Mouse (Mus musculus): ENCODE data around the gene Zfp111. TPM values are rescaled to one million over a fixed set of nuclear protein-coding genes. Genes with fewer than 3 reads are reported as not detected.

The Zfp111 gene
- polyA plus RNA-seq, 1 experiment from 2014 or later: 5.6 TPM

DNA sequence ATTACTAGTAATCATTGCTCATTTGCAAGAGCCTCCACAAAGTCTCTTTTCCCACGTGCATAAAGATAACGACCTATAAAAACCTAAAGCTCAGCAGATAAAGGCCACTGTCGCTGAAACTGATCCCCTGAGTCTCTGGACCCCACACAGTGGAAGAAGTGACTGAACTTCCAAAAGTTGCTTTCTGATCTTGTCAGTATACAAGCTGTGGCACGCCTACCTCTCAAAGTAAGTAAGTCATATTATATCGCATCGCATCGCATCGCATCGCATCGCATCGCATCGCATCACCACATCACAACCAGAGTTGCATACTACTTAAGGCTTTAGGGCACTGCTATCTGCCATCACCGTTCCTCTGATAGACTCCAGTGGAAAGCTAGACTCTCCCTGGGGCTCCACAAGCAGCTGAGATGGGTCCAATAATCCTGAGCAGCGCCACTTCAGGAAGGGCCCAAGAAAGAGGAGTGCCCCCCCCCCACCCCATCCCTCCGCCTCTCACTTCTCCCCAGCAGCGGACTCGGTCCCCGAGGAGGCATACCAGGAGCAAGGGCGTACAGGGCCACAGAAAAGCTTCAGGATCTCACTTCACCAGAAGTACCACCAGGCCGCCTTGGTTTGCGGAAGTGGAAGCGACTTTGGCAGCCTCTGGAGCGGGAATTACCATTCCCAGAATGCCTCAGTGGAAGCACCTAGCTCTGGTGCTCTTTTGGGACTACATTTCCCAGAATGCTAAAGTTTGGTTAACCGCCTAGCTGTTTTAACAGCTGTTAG, 3.6 kb downstream of the Zfp111 start:
- peak overlapping the region; percentile 76 for H3K4me2 ChIP-seq (ENCODE audit: low read depth, low read length)
- H3K9me3 ChIP-seq (replicated peaks; ENCODE audit: control insufficient read depth, low read length): no peaks in the 10 kb centered on the region
- 9% methylated on average over 24 of the region's 24 CpGs for WGBS
- peak overlapping the region; percentile 64 for H3K4me3 ChIP-seq (ENCODE audit: low read length)
- ATAC-seq (replicated peaks; ENCODE audit: extremely low read depth, insufficient read depth, low FRiP score): peak; percentile 87
- H3K9ac ChIP-seq (ENCODE audit: low read length): peak overlapping the region; percentile 85
- peaks cover 4% of the 10 kb centered on the region for H3K4me1 ChIP-seq (ENCODE audit: control insufficient read depth, insufficient read depth, low read length)
- peak overlapping the region; percentile 64 for H3K27ac ChIP-seq (ENCODE audit: low read length)
- peaks cover 12% of the 10 kb centered on the region; the same call in 1 of the 2 replicates for H3K36me3 ChIP-seq (ENCODE audit: control insufficient read depth, insufficient read depth)
- no peaks in the 10 kb centered on the region for H3K27me3 ChIP-seq (ENCODE audit: control insufficient read depth, insufficient read depth, low read length)

DNA sequence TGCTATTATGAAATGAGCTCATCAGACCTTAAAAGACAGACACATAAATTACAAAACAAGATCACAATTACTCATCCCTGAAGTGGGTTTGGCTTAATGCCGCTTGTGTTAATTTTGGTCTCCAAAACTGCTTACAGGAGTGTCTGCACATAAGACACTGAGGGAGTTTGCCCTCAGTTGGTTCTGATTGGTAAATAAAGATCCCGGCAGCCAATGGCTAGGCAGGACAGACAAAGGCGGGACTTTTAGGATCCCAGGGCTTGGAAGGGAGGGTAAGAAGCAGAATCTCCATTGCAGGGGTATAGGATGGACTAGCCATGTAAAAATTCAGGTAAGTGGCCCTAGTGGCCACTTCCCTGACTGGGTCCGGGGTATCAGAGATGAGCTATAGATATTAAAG, 14.3 kb downstream of the Zfp111 start:
- no peaks in the 10 kb centered on the region for H3K27me3 ChIP-seq (ENCODE audit: control insufficient read depth, insufficient read depth, low read length)
- WGBS: 93% methylated on average over 4 of the region's 4 CpGs
- H3K4me2 ChIP-seq (ENCODE audit: low read depth, low read length): no peak overlapping the region
- no peak for ATAC-seq (replicated peaks; ENCODE audit: extremely low read depth, insufficient read depth, low FRiP score)
- H3K27ac ChIP-seq (ENCODE audit: low read length): no peak overlapping the region
- peaks cover 61% of the 10 kb centered on the region for H3K36me3 ChIP-seq (ENCODE audit: control insufficient read depth, insufficient read depth)
- H3K9me3 ChIP-seq (replicated peaks; ENCODE audit: control insufficient read depth, low read length): peaks cover 14% of the 10 kb centered on the region
- H3K9ac ChIP-seq (ENCODE audit: low read length): no peak overlapping the region
- no peak overlapping the region for H3K4me3 ChIP-seq (ENCODE audit: low read length)
- H3K4me1 ChIP-seq (ENCODE audit: control insufficient read depth, insufficient read depth, low read length): no peaks in the 10 kb centered on the region

DNA sequence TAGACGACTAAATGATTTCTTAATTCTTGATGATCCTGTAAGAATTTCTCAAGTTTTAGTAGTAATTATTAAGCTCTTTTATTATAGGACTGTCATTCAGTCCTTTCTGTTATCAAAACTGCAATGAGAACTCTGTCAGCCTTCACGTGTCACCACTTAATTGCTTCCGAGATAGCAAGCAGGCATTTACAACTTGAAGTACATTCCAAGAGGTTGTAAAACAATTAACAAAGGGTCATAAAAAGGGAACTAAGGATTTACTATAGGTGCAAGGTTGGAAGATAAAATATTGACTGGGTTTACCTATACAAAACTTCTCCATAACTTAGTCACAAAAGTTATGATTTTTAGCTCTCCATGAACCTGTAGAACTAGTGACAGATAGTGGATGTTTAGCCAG, 18.1 kb downstream of the Zfp111 start:
- WGBS: 80% methylated on average over 3 of the region's 3 CpGs

DNA sequence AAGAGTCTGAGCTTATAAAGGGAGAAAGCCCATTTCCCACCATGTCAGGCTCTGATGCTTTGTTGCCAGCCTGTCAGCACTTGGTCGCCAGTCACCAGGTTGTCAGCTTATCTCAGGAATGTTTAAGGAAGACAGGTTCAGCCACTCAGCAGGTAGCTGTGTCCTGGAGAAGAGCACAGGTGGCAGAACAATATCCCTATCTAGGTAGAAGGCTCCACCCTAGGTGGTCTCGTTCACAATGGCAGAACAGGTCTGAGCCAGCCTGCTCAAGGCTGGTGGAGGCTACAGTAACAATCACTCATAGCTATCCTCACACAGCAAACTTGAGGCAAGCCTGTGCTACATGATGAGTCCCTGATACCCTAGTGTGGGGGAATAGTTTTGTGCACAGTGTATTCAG, 19.9 kb downstream of the Zfp111 start:
- H3K4me2 ChIP-seq (ENCODE audit: low read depth, low read length): no peak overlapping the region
- no peaks in the 10 kb centered on the region for H3K27me3 ChIP-seq (ENCODE audit: control insufficient read depth, insufficient read depth, low read length)
- H3K9ac ChIP-seq (ENCODE audit: low read length): no peak overlapping the region
- H3K4me1 ChIP-seq (ENCODE audit: control insufficient read depth, insufficient read depth, low read length): no peaks in the 10 kb centered on the region
- peaks cover 3% of the 10 kb centered on the region; the same call in 1 of the 2 replicates for H3K9me3 ChIP-seq (replicated peaks; ENCODE audit: control insufficient read depth, low read length)
- H3K36me3 ChIP-seq (ENCODE audit: control insufficient read depth, insufficient read depth): peaks cover 17% of the 10 kb centered on the region
- 47% methylated on average over 2 of the region's 2 CpGs for WGBS
- no peak for ATAC-seq (replicated peaks; ENCODE audit: extremely low read depth, insufficient read depth, low FRiP score)
- H3K27ac ChIP-seq (ENCODE audit: low read length): no peak overlapping the region
- H3K4me3 ChIP-seq (ENCODE audit: low read length): no peak overlapping the region

More for the DNA sequence above, 18.1 kb downstream of the Zfp111 start:
- Histone ChIP-seq H3K4me3 (ENCODE audit: low read length) (no peak overlapping the region), H3K4me1 (ENCODE audit: control insufficient read depth, insufficient read depth, low read length) (no peaks in the 10 kb centered on the region), H3K27ac (ENCODE audit: low read length) (no peak overlapping the region), H3K4me2 (ENCODE audit: low read depth, low read length) (no peak overlapping the region), H3K36me3 (ENCODE audit: control insufficient read depth, insufficient read depth) (peaks cover 29% of the 10 kb centered on the region), H3K27me3 (ENCODE audit: control insufficient read depth, insufficient read depth, low read length) (no peaks in the 10 kb centered on the region), H3K9ac (ENCODE audit: low read length) (no peak overlapping the region), H3K9me3 (replicated peaks; ENCODE audit: control insufficient read depth, low read length) (peaks cover 6% of the 10 kb centered on the region)
- no peak for ATAC-seq (replicated peaks; ENCODE audit: extremely low read depth, insufficient read depth, low FRiP score)

DNA sequence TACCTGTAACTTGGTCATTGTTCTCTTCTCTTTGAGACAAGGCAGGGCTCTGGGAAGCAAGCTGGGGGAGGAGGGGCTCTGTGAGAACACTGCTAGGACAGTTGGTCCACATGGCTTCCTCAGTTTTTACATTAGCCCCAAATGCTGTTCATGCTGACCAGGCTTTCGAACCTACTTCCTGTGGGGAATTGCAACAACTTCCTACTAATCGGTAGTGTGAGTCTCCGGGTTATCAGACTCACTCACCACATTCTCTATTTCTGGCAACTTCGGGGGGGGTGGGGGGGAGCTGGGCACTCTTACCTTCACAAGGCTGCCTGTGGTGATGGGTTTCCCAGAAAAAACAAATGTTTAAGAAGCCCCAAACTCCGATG, 21.7 kb downstream of the Zfp111 start:
- ATAC-seq (replicated peaks; ENCODE audit: extremely low read depth, insufficient read depth, low FRiP score): no peak
- 25% methylated on average over 5 of the region's 5 CpGs for WGBS
- H3K4me2 ChIP-seq (ENCODE audit: low read depth, low read length): no peak overlapping the region
- H3K4me3 ChIP-seq (ENCODE audit: low read length): no peak overlapping the region
- H3K9ac ChIP-seq (ENCODE audit: low read length): no peak overlapping the region
- no peak overlapping the region for H3K27ac ChIP-seq (ENCODE audit: low read length)
- peaks cover 3% of the 10 kb centered on the region; the same call in 1 of the 2 replicates for H3K9me3 ChIP-seq (replicated peaks; ENCODE audit: control insufficient read depth, low read length)
- H3K36me3 ChIP-seq (ENCODE audit: control insufficient read depth, insufficient read depth): peaks cover 13% of the 10 kb centered on the region
- H3K27me3 ChIP-seq (ENCODE audit: control insufficient read depth, insufficient read depth, low read length): no peaks in the 10 kb centered on the region
- H3K4me1 ChIP-seq (ENCODE audit: control insufficient read depth, insufficient read depth, low read length): no peaks in the 10 kb centered on the region

DNA sequence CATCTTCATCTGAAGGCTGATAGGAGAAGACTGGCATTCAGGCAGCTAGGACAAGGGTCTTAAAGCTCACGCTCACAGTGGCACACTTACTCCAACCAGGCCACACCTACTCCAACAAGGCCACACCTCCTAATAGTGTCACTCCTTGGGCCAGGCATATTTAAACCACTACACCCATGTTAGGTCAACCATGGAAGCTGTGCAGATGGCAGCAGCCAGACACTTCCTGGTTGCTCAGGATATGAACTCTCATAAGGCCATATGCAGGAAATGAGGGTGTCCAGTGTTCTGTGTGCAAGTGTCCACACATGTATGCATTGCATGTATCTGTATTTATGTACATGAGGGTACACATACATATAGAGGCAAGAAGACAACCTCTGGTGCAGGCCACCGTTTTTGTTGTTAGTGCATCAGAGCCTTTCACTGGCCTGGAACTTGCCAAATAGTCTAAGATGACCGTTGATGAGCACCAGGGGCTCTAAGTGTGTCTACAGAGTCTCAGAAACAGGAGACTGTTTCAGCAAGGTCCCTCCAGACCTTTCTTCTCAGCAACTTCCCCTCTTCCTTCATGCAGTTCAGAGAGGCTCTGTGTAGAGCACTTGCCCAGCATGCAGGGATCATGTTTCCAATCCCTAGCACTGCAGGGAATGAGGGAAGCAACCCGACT, 22.2 kb downstream of the Zfp111 start:
- Histone ChIP-seq H3K36me3 (ENCODE audit: control insufficient read depth, insufficient read depth) (peaks cover 8% of the 10 kb centered on the region), H3K4me2 (ENCODE audit: low read depth, low read length) (no peak overlapping the region), H3K4me1 (ENCODE audit: control insufficient read depth, insufficient read depth, low read length) (no peaks in the 10 kb centered on the region), H3K27ac (ENCODE audit: low read length) (no peak overlapping the region), H3K4me3 (ENCODE audit: low read length) (no peak overlapping the region), H3K9ac (ENCODE audit: low read length) (no peak overlapping the region), H3K27me3 (ENCODE audit: control insufficient read depth, insufficient read depth, low read length) (no peaks in the 10 kb centered on the region), H3K9me3 (replicated peaks; ENCODE audit: control insufficient read depth, low read length) (peaks cover 2% of the 10 kb centered on the region; the same call in 1 of the 2 replicates)
- ATAC-seq (replicated peaks; ENCODE audit: extremely low read depth, insufficient read depth, low FRiP score): no peak
- WGBS: 67% methylated on average over 4 of the region's 4 CpGs

DNA sequence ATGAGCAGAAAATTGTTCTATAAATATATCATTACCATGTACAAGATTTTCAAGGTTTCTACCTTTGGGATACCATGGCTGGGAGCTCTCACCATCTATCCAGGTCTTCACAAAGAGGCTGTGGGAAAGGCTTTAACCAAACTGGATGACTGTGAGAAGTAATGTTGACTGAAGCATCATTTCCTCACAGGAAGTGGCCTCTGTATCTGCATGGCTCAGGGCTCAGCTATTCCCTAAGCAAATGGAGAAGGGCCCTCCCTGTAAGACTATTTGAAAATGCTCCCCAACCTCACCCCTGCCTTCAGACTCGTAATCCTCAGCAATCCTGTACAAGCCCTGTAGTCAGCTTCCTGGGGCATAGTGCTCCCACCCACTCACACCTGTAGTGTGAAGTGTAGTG, 23.6 kb downstream of the Zfp111 start:
- ATAC-seq (replicated peaks; ENCODE audit: extremely low read depth, insufficient read depth, low FRiP score): no peak
- no peaks in the 10 kb centered on the region for H3K27me3 ChIP-seq (ENCODE audit: control insufficient read depth, insufficient read depth, low read length)
- H3K4me3 ChIP-seq (ENCODE audit: low read length): no peak overlapping the region
- H3K9ac ChIP-seq (ENCODE audit: low read length): no peak overlapping the region
- H3K27ac ChIP-seq (ENCODE audit: low read length): no peak overlapping the region
- H3K9me3 ChIP-seq (replicated peaks; ENCODE audit: control insufficient read depth, low read length): no peaks in the 10 kb centered on the region
- no peak overlapping the region for H3K4me2 ChIP-seq (ENCODE audit: low read depth, low read length)
- H3K4me1 ChIP-seq (ENCODE audit: control insufficient read depth, insufficient read depth, low read length): no peaks in the 10 kb centered on the region
- WGBS: 50% methylated on average over 1 of the region's 1 CpGs
- H3K36me3 ChIP-seq (ENCODE audit: control insufficient read depth, insufficient read depth): 0 out of 2 replicates have a peak, but pooled peaks cover 3% of the 10 kb centered on the region

DNA sequence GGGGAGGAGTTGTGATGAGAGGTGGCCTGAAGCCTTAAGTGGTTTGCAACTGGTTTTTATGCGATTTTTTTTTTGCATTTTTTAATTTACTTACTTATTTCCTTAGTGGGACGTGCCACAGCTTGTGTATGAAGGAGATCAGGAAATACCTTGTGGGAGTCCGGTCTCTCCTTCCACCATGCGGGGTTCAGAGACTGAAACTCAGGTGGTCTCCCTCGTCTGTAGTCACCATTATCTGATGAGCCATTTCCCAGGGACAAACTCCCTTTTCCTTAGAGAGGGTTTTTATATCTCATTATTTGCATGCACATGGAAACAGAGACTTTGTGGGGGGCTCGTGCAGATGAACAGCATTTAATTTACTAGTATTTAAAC, 35.9 kb downstream of the Zfp111 start:
- Histone ChIP-seq H3K9me3 (replicated peaks; ENCODE audit: control insufficient read depth, low read length) (no peaks in the 10 kb centered on the region), H3K9ac (ENCODE audit: low read length) (peak overlapping the region; percentile 73), H3K27ac (ENCODE audit: low read length) (no peak overlapping the region), H3K36me3 (ENCODE audit: control insufficient read depth, insufficient read depth) (no peaks in the 10 kb centered on the region), H3K4me2 (ENCODE audit: low read depth, low read length) (peak overlapping the region; percentile 67), H3K4me1 (ENCODE audit: control insufficient read depth, insufficient read depth, low read length) (peaks cover 7% of the 10 kb centered on the region), H3K27me3 (ENCODE audit: control insufficient read depth, insufficient read depth, low read length) (no peaks in the 10 kb centered on the region), H3K4me3 (ENCODE audit: low read length) (peak overlapping the region; percentile 66)
- 53% methylated on average over 6 of the region's 6 CpGs for WGBS
- no peak for ATAC-seq (replicated peaks; ENCODE audit: extremely low read depth, insufficient read depth, low FRiP score)

DNA sequence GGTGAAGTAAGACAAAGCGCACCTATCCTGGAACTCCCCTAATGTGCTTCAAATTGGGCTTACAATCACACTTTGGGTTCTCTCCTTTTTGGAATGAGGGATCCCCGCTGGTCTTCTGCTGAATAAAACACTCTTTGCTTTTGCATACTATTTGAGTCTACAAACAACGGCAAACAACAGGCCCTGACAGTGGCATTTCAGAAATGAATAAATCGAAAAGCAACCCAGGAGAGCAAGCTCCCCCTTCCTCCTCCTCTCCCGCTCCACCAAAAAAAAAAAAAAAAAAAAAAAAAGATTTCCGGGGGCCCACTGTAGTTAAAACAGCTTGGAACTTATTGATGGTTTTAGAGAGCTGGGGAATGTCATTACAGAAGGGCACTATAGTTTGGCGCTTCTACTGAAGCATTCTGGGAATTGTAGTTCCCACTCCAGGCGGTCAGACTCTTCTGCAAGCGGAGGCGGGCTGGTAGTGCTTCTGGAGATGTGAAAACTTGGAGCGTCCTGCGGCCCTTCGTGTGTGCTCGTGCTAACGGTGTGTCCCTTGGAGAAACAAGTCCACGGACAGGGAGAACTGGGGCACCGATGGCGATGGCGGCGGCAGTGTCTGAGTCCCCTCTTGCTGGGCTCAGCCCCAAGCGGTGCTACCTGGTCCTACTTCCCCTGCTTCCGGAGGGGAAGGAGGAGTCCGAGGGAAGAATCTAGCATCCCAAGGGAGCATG, 36.5 kb downstream of the Zfp111 start, which contains the start of gene Zfp114:
TSS of gene Zfp114 (plus strand) at position 443 of the 719 bp plus-strand sequence.
- Histone ChIP-seq H3K36me3 (ENCODE audit: control insufficient read depth, insufficient read depth) (no peaks in the 10 kb centered on the region), H3K9ac (ENCODE audit: low read length) (peak within 1 kb of the TSS; percentile 73), H3K4me1 (ENCODE audit: control insufficient read depth, insufficient read depth, low read length) (peaks cover 7% of the 10 kb centered on the region), H3K27me3 (ENCODE audit: control insufficient read depth, insufficient read depth, low read length) (no peaks in the 10 kb centered on the region), H3K4me3 (ENCODE audit: low read length) (peak within 1 kb of the TSS; percentile 66), H3K9me3 (replicated peaks; ENCODE audit: control insufficient read depth, low read length) (no peaks in the 10 kb centered on the region), H3K4me2 (ENCODE audit: low read depth, low read length) (peak within 1 kb of the TSS; percentile 67), H3K27ac (ENCODE audit: low read length) (0 out of 2 replicates have a peak within 1 kb of the TSS, but pooled peaks have one; percentile 2)
- 12% methylated on average over 23 of the region's 23 CpGs for WGBS
- ATAC-seq (replicated peaks; ENCODE audit: extremely low read depth, insufficient read depth, low FRiP score): peak; percentile 83

Measured in heart, embryonic 16.5 days (tissue).